Mouse (Mus musculus): ENCODE measurements around the gene Nek11. TPM values are rescaled to one million over a fixed set of nuclear protein-coding genes. Genes with fewer than 3 reads are reported as not detected.

The Nek11 gene
- polyA plus RNA-seq, 1 experiment from 2014 or later: 0.33 TPM

GRCm38 (mm10) chr9:105342565-105342964 is 52.8 kb downstream of the Nek11 start:
- no peak overlapping the region for H3K27ac ChIP-seq (ENCODE audit: low read length)
- ATAC-seq (replicated peaks; ENCODE audit: extremely low read depth, insufficient read depth, low FRiP score): no peak
- no peaks in the 10 kb centered on the region for H3K4me1 ChIP-seq (ENCODE audit: control insufficient read depth, insufficient read depth, low read length)
- no peaks in the 10 kb centered on the region for H3K27me3 ChIP-seq (ENCODE audit: control insufficient read depth, insufficient read depth, low read length)
- no peak overlapping the region for H3K9ac ChIP-seq (ENCODE audit: low read length)
- 77% methylated on average over 3 of the region's 3 CpGs for WGBS
- no peak overlapping the region for H3K4me3 ChIP-seq (ENCODE audit: low read length)
- no peaks in the 10 kb centered on the region; the same call in none of the 2 replicates for H3K9me3 ChIP-seq (replicated peaks; ENCODE audit: control insufficient read depth, low read length)
- H3K4me2 ChIP-seq (ENCODE audit: low read depth, low read length): no peak overlapping the region
- H3K36me3 ChIP-seq (ENCODE audit: control insufficient read depth, insufficient read depth): no peaks in the 10 kb centered on the region

- no peaks in the 10 kb centered on the region for H3K9me3 ChIP-seq (replicated peaks; ENCODE audit: control insufficient read depth, low read length)
- H3K4me2 ChIP-seq (ENCODE audit: low read depth, low read length): no peak overlapping the region
- H3K27me3 ChIP-seq (ENCODE audit: control insufficient read depth, insufficient read depth, low read length): no peaks in the 10 kb centered on the region
- H3K27ac ChIP-seq (ENCODE audit: low read length): no peak overlapping the region
- no peak overlapping the region for H3K9ac ChIP-seq (ENCODE audit: low read length)
- WGBS: 72% methylated on average over 4 of the region's 4 CpGs
- no peaks in the 10 kb centered on the region for H3K4me1 ChIP-seq (ENCODE audit: control insufficient read depth, insufficient read depth, low read length)
- ATAC-seq (replicated peaks; ENCODE audit: extremely low read depth, insufficient read depth, low FRiP score): no peak
- H3K4me3 ChIP-seq (ENCODE audit: low read length): no peak overlapping the region
- no peaks in the 10 kb centered on the region for H3K36me3 ChIP-seq (ENCODE audit: control insufficient read depth, insufficient read depth)
Observed at GRCm38 (mm10) chr9:105332436-105333016, 62.8 kb downstream of the Nek11 start.

GRCm38 (mm10) chr9:105321856-105322255 is 73.5 kb downstream of the Nek11 start:
- no peaks in the 10 kb centered on the region for H3K4me1 ChIP-seq (ENCODE audit: control insufficient read depth, insufficient read depth, low read length)
- no peak overlapping the region for H3K4me2 ChIP-seq (ENCODE audit: low read depth, low read length)
- no peak overlapping the region for H3K9ac ChIP-seq (ENCODE audit: low read length)
- H3K27ac ChIP-seq (ENCODE audit: low read length): no peak overlapping the region
- no peak for ATAC-seq (replicated peaks; ENCODE audit: extremely low read depth, insufficient read depth, low FRiP score)
- H3K4me3 ChIP-seq (ENCODE audit: low read length): no peak overlapping the region
- no peaks in the 10 kb centered on the region for H3K9me3 ChIP-seq (replicated peaks; ENCODE audit: control insufficient read depth, low read length)
- no peaks in the 10 kb centered on the region for H3K27me3 ChIP-seq (ENCODE audit: control insufficient read depth, insufficient read depth, low read length)
- H3K36me3 ChIP-seq (ENCODE audit: control insufficient read depth, insufficient read depth): no peaks in the 10 kb centered on the region
- WGBS: 88% methylated on average over 10 of the region's 10 CpGs

DNA sequence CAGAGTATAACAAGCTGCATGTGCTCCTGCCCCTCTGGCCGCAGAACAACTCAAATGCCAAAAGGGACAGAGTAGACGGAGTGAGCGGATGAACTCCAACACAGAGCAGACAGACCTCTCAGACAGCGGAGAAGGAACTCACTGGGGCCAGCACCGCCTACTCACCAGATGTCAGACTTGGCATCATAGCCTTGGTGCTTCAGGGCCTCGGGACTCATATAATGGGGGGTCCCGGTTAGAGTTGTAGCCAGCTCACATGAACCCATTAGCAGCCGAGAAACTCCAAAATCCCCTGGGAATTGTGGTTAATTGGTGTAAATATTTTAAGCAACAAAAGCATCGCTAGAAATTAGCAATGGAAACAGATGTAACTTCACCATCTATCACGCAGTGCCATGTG is 82.1 kb downstream of the Nek11 start:
- Histone ChIP-seq H3K4me2 (ENCODE audit: low read depth, low read length) (no peak overlapping the region), H3K27ac (ENCODE audit: low read length) (no peak overlapping the region), H3K9ac (ENCODE audit: low read length) (no peak overlapping the region), H3K9me3 (replicated peaks; ENCODE audit: control insufficient read depth, low read length) (no peaks in the 10 kb centered on the region), H3K27me3 (ENCODE audit: control insufficient read depth, insufficient read depth, low read length) (no peaks in the 10 kb centered on the region), H3K36me3 (ENCODE audit: control insufficient read depth, insufficient read depth) (no peaks in the 10 kb centered on the region), H3K4me3 (ENCODE audit: low read length) (no peak overlapping the region), H3K4me1 (ENCODE audit: control insufficient read depth, insufficient read depth, low read length) (no peaks in the 10 kb centered on the region)
- ATAC-seq (replicated peaks; ENCODE audit: extremely low read depth, insufficient read depth, low FRiP score): no peak
- 82% methylated on average over 10 of the region's 10 CpGs for WGBS

DNA sequence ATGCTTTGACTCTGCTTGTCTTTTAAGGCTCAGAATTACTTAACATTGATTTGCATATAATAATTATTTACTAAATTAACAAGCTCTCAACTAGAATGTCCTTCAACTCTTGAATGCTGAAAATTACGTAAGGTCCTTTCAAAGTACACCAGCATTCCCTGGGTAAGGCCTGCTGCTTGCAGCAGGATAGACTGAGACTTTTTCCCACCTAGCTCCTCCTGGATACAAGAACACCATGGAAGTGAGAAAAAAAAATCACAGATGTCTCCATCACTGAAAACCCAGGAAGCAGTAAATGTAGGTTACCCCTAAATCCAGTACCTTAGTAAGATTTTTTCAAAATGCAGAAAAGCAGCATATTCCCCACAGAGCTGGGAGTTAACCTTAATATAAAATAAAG is 82.6 kb downstream of the Nek11 start:
- Histone ChIP-seq H3K36me3 (ENCODE audit: control insufficient read depth, insufficient read depth) (no peaks in the 10 kb centered on the region), H3K4me3 (ENCODE audit: low read length) (no peak overlapping the region), H3K27ac (ENCODE audit: low read length) (no peak overlapping the region), H3K4me2 (ENCODE audit: low read depth, low read length) (no peak overlapping the region), H3K9ac (ENCODE audit: low read length) (no peak overlapping the region), H3K4me1 (ENCODE audit: control insufficient read depth, insufficient read depth, low read length) (no peaks in the 10 kb centered on the region), H3K27me3 (ENCODE audit: control insufficient read depth, insufficient read depth, low read length) (no peaks in the 10 kb centered on the region), H3K9me3 (replicated peaks; ENCODE audit: control insufficient read depth, low read length) (no peaks in the 10 kb centered on the region)
- 86% methylated on average over 1 of the region's 1 CpGs for WGBS
- ATAC-seq (replicated peaks; ENCODE audit: extremely low read depth, insufficient read depth, low FRiP score): no peak

- no peak for ATAC-seq (replicated peaks; ENCODE audit: extremely low read depth, insufficient read depth, low FRiP score)
- 28% methylated on average over 9 of the region's 9 CpGs for WGBS
Observed at GRCm38 (mm10) chr9:105309553-105310281, 85.6 kb downstream of the Nek11 start.

DNA sequence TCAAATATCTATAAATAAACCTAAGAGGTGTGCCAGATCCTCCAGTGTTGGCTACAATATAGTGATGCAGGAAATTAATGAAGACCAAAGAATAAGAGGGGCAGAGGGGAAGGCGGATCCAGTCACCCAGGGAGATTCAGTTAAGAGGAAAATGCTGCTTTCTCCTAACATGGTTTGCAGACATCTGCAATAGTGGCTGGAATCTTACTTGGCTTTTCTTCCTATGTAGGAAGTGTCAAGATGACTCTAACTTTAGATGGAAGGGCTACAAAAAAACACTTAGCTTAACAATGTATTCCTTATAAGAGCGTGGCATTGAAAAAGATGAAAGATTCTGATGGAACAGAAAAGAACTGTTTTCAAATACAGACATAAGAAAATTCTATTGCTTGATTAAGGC is 89.3 kb downstream of the Nek11 start:
- no peaks in the 10 kb centered on the region for H3K4me1 ChIP-seq (ENCODE audit: control insufficient read depth, insufficient read depth, low read length)
- H3K4me3 ChIP-seq (ENCODE audit: low read length): no peak overlapping the region
- no peak overlapping the region for H3K9ac ChIP-seq (ENCODE audit: low read length)
- H3K27ac ChIP-seq (ENCODE audit: low read length): no peak overlapping the region
- no peak for ATAC-seq (replicated peaks; ENCODE audit: extremely low read depth, insufficient read depth, low FRiP score)
- no peaks in the 10 kb centered on the region for H3K27me3 ChIP-seq (ENCODE audit: control insufficient read depth, insufficient read depth, low read length)
- H3K9me3 ChIP-seq (replicated peaks; ENCODE audit: control insufficient read depth, low read length): no peaks in the 10 kb centered on the region
- no peaks in the 10 kb centered on the region for H3K36me3 ChIP-seq (ENCODE audit: control insufficient read depth, insufficient read depth)
- 75% methylated on average over 2 of the region's 2 CpGs for WGBS
- no peak overlapping the region for H3K4me2 ChIP-seq (ENCODE audit: low read depth, low read length)

More at GRCm38 (mm10) chr9:105309553-105310281, 85.6 kb downstream of the Nek11 start:
- no peaks in the 10 kb centered on the region for H3K36me3 ChIP-seq (ENCODE audit: control insufficient read depth, insufficient read depth)
- no peak overlapping the region for H3K27ac ChIP-seq (ENCODE audit: low read length)
- no peak overlapping the region for H3K4me2 ChIP-seq (ENCODE audit: low read depth, low read length)
- no peaks in the 10 kb centered on the region for H3K4me1 ChIP-seq (ENCODE audit: control insufficient read depth, insufficient read depth, low read length)
- no peak overlapping the region for H3K9ac ChIP-seq (ENCODE audit: low read length)
- no peaks in the 10 kb centered on the region for H3K27me3 ChIP-seq (ENCODE audit: control insufficient read depth, insufficient read depth, low read length)
- no peaks in the 10 kb centered on the region for H3K9me3 ChIP-seq (replicated peaks; ENCODE audit: control insufficient read depth, low read length)
- no peak overlapping the region for H3K4me3 ChIP-seq (ENCODE audit: low read length)

- Histone ChIP-seq H3K4me2 (ENCODE audit: low read depth, low read length) (no peak overlapping the region), H3K27me3 (ENCODE audit: control insufficient read depth, insufficient read depth, low read length) (no peaks in the 10 kb centered on the region), H3K4me3 (ENCODE audit: low read length) (no peak overlapping the region), H3K36me3 (ENCODE audit: control insufficient read depth, insufficient read depth) (no peaks in the 10 kb centered on the region), H3K4me1 (ENCODE audit: control insufficient read depth, insufficient read depth, low read length) (no peaks in the 10 kb centered on the region), H3K9ac (ENCODE audit: low read length) (no peak overlapping the region), H3K9me3 (replicated peaks; ENCODE audit: control insufficient read depth, low read length) (no peaks in the 10 kb centered on the region), H3K27ac (ENCODE audit: low read length) (no peak overlapping the region)
- WGBS: 73% methylated on average over 3 of the region's 3 CpGs
- no peak for ATAC-seq (replicated peaks; ENCODE audit: extremely low read depth, insufficient read depth, low FRiP score)
Observed at GRCm38 (mm10) chr9:105302230-105302629, 93.1 kb downstream of the Nek11 start.

- Histone ChIP-seq H3K4me3 (ENCODE audit: low read length) (no peak overlapping the region), H3K4me2 (ENCODE audit: low read depth, low read length) (no peak overlapping the region), H3K27ac (ENCODE audit: low read length) (no peak overlapping the region), H3K4me1 (ENCODE audit: control insufficient read depth, insufficient read depth, low read length) (no peaks in the 10 kb centered on the region), H3K9me3 (replicated peaks; ENCODE audit: control insufficient read depth, low read length) (no peaks in the 10 kb centered on the region), H3K27me3 (ENCODE audit: control insufficient read depth, insufficient read depth, low read length) (no peaks in the 10 kb centered on the region), H3K9ac (ENCODE audit: low read length) (no peak overlapping the region), H3K36me3 (ENCODE audit: control insufficient read depth, insufficient read depth) (no peaks in the 10 kb centered on the region)
- ATAC-seq (replicated peaks; ENCODE audit: extremely low read depth, insufficient read depth, low FRiP score): no peak
- 81% methylated on average over 1 of the region's 1 CpGs for WGBS
Observed at GRCm38 (mm10) chr9:105301396-105301795, 93.9 kb downstream of the Nek11 start.

Data from heart, embryonic 16.5 days (tissue).